Mouse (Mus musculus) embryonic facial prominence, embryonic 14.5 days (tissue): Measurements from ENCODE around the gene Bcdin3d. TPM values are rescaled to one million over a fixed set of nuclear protein-coding genes. Genes with fewer than 3 reads are reported as not detected.

Experiments used
- ATAC-seq: fragments of 200-750 bp; cut with Nextera tagmentation; 2 replicates; pipeline ENCODE4 v1.8.0; 2017; ENCODE audit warnings: low read depth, moderate number of reproducible peaks, moderate TSS enrichment
- DNase-seq: peaks from one replicate; pipeline ENCODE4 v3.0.0-alpha.2; 2015; ENCODE audit warnings: low spot score
- H3K27ac ChIP-seq: fragments of 300-500 bp; sonication (generic); replicated peaks from 2 replicates; pipeline ENCODE4 v1.5.1; 2014; ENCODE audit warnings: low read depth, mild to moderate bottlenecking, low read length, moderate library complexity
- H3K27me3 ChIP-seq: fragments of 300-500 bp; sonication (generic); replicated peaks from 2 replicates; pipeline ENCODE4 v1.6.1; 2014; ENCODE audit warnings: low read length; ENCODE audit not compliant: control insufficient read depth, insufficient read depth
- H3K36me3 ChIP-seq: fragments of 300-500 bp; sonication (generic); 2 replicates; pipeline ENCODE4 v1.6.1; 2014; ENCODE audit warnings: low read length, mixed read lengths; ENCODE audit not compliant: control insufficient read depth, insufficient read depth
- H3K4me1 ChIP-seq: fragments of 300-500 bp; sonication (generic); 2 replicates; pipeline ENCODE4 v1.6.1; 2014; ENCODE audit warnings: antibody characterized with exemption, low read length; ENCODE audit not compliant: control insufficient read depth, insufficient read depth
- H3K4me2 ChIP-seq: fragments of 300-500 bp; sonication (generic); 2 replicates; pipeline ENCODE4 v1.6.1; 2014; ENCODE audit warnings: low read depth, mild to moderate bottlenecking, low read length, moderate library complexity, mixed read lengths
- H3K4me3 ChIP-seq: fragments of 300-500 bp; sonication (generic); 2 replicates; pipeline ENCODE4 v1.5.1; 2014; ENCODE audit warnings: low read depth, mild to moderate bottlenecking, low read length
- H3K9ac ChIP-seq: fragments of 300-500 bp; sonication (generic); 2 replicates; pipeline ENCODE4 v1.6.1; 2014; ENCODE audit warnings: low read depth, mild to moderate bottlenecking, low read length, moderate library complexity, mixed read lengths
- H3K9me3 ChIP-seq: fragments of 300-500 bp; sonication (generic); 2 replicates; pipeline ENCODE4 v1.6.1; 2016; ENCODE audit warnings: low read length; ENCODE audit not compliant: control insufficient read depth
- WGBS: fragments of 180-500 bp; shearing (Covaris S2); extraction: QIAGEN DNeasy Blood & Tissue Kit; methylation state at CpG from one replicate; pipeline ENCODE4 v1.1.7; 2014; 5-methylcytosine and 5-hydroxymethylcytosine counted together
- polyA plus RNA-seq: library from polyadenylated mRNA; unstranded; fragments of >200 nt; fragmentation: Nextera tagmentation; extraction: Ambion mirVana; gene quantifications from 2 replicates; pipeline ENCODE4 v1.2.1, GENCODE M21; 2014

Bcdin3d gene
- polyA plus RNA-seq, 1 experiment from 2014 or later = 10.8 TPM

- Histone ChIP-seq H3K4me2 (no peak overlapping the region; the same call in 1 of the 2 replicates), H3K27ac (no peak overlapping the region; the same call in 1 of the 2 replicates), H3K4me1 (peaks cover 24% of the 10 kb centered on the region), H3K4me3 (no peak overlapping the region), H3K27me3 (no peaks in the 10 kb centered on the region), H3K36me3 (no peaks in the 10 kb centered on the region), H3K9ac (no peak overlapping the region), H3K9me3 (no peaks in the 10 kb centered on the region)
- ATAC-seq = peak; percentile 47; the same call in 1 of the 2 replicates
- 49% methylated on average over 12 of the region's 12 CpGs for WGBS
- DNase-seq = peak; percentile 49
Observed at GRCm38 (mm10) chr15:99497527-99498242, 23.2 kb upstream of the Bcdin3d start.

- Histone ChIP-seq H3K27me3 (no peaks in the 10 kb centered on the region), H3K4me3 (no peak overlapping the region), H3K4me1 (peaks cover 17% of the 10 kb centered on the region), H3K36me3 (no peaks in the 10 kb centered on the region), H3K9me3 (no peaks in the 10 kb centered on the region), H3K4me2 (no peak overlapping the region; the same call in 1 of the 2 replicates), H3K9ac (no peak overlapping the region), H3K27ac (no peak overlapping the region)
- DNase-seq (peak; percentile 84), ATAC-seq (peak; percentile 41)
- WGBS = 12% methylated on average over 4 of the region's 4 CpGs
Observed at GRCm38 (mm10) chr15:99497061-99497460, 22.5 kb upstream of the Bcdin3d start.

GRCm38 (mm10) chr15:99484745-99485144 is 10.2 kb upstream of the Bcdin3d start:
- H3K27me3 ChIP-seq = no peaks in the 10 kb centered on the region
- H3K27ac ChIP-seq = no peak overlapping the region
- WGBS = 72% methylated on average over 6 of the region's 6 CpGs
- no peaks in the 10 kb centered on the region for H3K9me3 ChIP-seq
- no peak overlapping the region for H3K9ac ChIP-seq
- no peak for ATAC-seq
- no peak overlapping the region for H3K4me3 ChIP-seq
- no peaks in the 10 kb centered on the region for H3K36me3 ChIP-seq
- H3K4me2 ChIP-seq = no peak overlapping the region
- no peaks in the 10 kb centered on the region for H3K4me1 ChIP-seq
- DNase-seq = no peak

GRCm38 (mm10) chr15:99475814-99476213 is 1.3 kb upstream of the Bcdin3d start:
- no peak for ATAC-seq
- Histone ChIP-seq H3K4me1 (peaks cover 12% of the 10 kb centered on the region), H3K4me3 (no peak overlapping the region), H3K4me2 (no peak overlapping the region), H3K9ac (no peak overlapping the region), H3K9me3 (no peaks in the 10 kb centered on the region), H3K27me3 (no peaks in the 10 kb centered on the region), H3K36me3 (no peaks in the 10 kb centered on the region), H3K27ac (no peak overlapping the region)
- WGBS = 65% methylated on average over 1 of the region's 1 CpGs
- DNase-seq = no peak

GRCm38 (mm10) chr15:99473801-99474575 is 542 bp downstream of the Bcdin3d start:
- no peaks in the 10 kb centered on the region for H3K27me3 ChIP-seq
- peak overlapping the region; percentile 62 for H3K4me2 ChIP-seq
- H3K4me3 ChIP-seq = peak overlapping the region; percentile 66
- ATAC-seq (peak; percentile 79), DNase-seq (peak; percentile 92)
- H3K4me1 ChIP-seq = peaks cover 12% of the 10 kb centered on the region
- H3K9me3 ChIP-seq = no peaks in the 10 kb centered on the region
- peaks cover 16% of the 10 kb centered on the region for H3K36me3 ChIP-seq
- 5% methylated on average over 38 of the region's 38 CpGs for WGBS
- peak overlapping the region; percentile 86 for H3K9ac ChIP-seq
- peak overlapping the region; percentile 89 for H3K27ac ChIP-seq

- Histone ChIP-seq H3K27me3 (no peaks in the 10 kb centered on the region), H3K36me3 (peaks cover 19% of the 10 kb centered on the region), H3K9me3 (no peaks in the 10 kb centered on the region), H3K27ac (0 out of 2 replicates have a peak overlapping the region, but pooled peaks have one; percentile 89), H3K9ac (no peak overlapping the region), H3K4me1 (peaks cover 12% of the 10 kb centered on the region), H3K4me3 (no peak overlapping the region), H3K4me2 (0 out of 2 replicates have a peak overlapping the region, but pooled peaks have one; percentile 62)
- no peak for ATAC-seq
- 87% methylated on average over 7 of the region's 7 CpGs for WGBS
- no peak for DNase-seq
Observed at GRCm38 (mm10) chr15:99472972-99473371, 1.6 kb downstream of the Bcdin3d start.

- ATAC-seq = no peak
- Histone ChIP-seq H3K27me3 (no peaks in the 10 kb centered on the region), H3K9me3 (no peaks in the 10 kb centered on the region), H3K9ac (no peak overlapping the region), H3K36me3 (peaks cover 19% of the 10 kb centered on the region), H3K27ac (no peak overlapping the region), H3K4me1 (peaks cover 12% of the 10 kb centered on the region), H3K4me3 (no peak overlapping the region), H3K4me2 (no peak overlapping the region)
- 83% methylated on average over 14 of the region's 14 CpGs for WGBS
- DNase-seq = no peak
Observed at GRCm38 (mm10) chr15:99471677-99472063, 2.9 kb downstream of the Bcdin3d start.

GRCm38 (mm10) chr15:99470971-99471676 is 3.4 kb downstream of the Bcdin3d start:
- peak; percentile 58 for DNase-seq
- ATAC-seq = no peak
- peaks cover 12% of the 10 kb centered on the region for H3K4me1 ChIP-seq
- H3K27me3 ChIP-seq = no peaks in the 10 kb centered on the region
- H3K36me3 ChIP-seq = peaks cover 22% of the 10 kb centered on the region
- H3K9me3 ChIP-seq = no peaks in the 10 kb centered on the region
- no peak overlapping the region for H3K4me2 ChIP-seq
- H3K27ac ChIP-seq = no peak overlapping the region
- no peak overlapping the region for H3K4me3 ChIP-seq
- WGBS = 64% methylated on average over 17 of the region's 17 CpGs
- no peak overlapping the region for H3K9ac ChIP-seq
